39 mouse cellular contexts compared by ENCODE assay signal in genomic region chr15:75265863-75266262, GRCm38 (mm10). TPM values are rescaled to one million over a fixed set of nuclear protein-coding genes. Genes with fewer than 3 reads are reported as not detected.
A peak's percentile ranks its signal among the peaks of the same experiment; 100 is the strongest.
DNase-seq lines count a peak whose midpoint lies in the region; ATAC-seq and TF ChIP-seq lines count a peak whose summit lies in the region.
"Had no signal": no experiment of that assay in that cellular context is flagged by ENCODE, and none has a peak within 500 bp of the region (broad histone marks: within the 10 kb centered on the region; RNA-seq: fewer than 3 reads in every experiment).

No protein-coding gene starts in this region.

- H3K4me3 ChIP-seq in kidney, adult 2 months (ENCODE audit: insufficient read depth, low read depth, low read length): no peak overlapping the region
- no peak overlapping the region for H3K4me3 ChIP-seq in liver, embryonic 14.5 days (ENCODE audit: insufficient read depth in 1 of 2, low read depth in 2 of 2, low read length in 2 of 2)
- H3K4me3 ChIP-seq in liver, embryonic 12.5 days: no peak overlapping the region
- no peak overlapping the region for H3K4me3 ChIP-seq in CH12.LX (replicated peaks in 1 of 3; ENCODE audit: low read depth in 2 of 3, low read length in 2 of 3, poor library complexity in 1 of 3)
- H3K4me3 ChIP-seq in stomach, postnatal 0 days (ENCODE audit: low read depth, low read length): no peak overlapping the region
- no peak overlapping the region for H3K4me3 ChIP-seq in hindbrain, embryonic 16.5 days (ENCODE audit: low read length)
- H3K4me3 ChIP-seq: embryonic facial prominence, embryonic 12.5 days; forebrain, embryonic 15.5 days; heart, adult 2 months; heart, embryonic 15.5 days; limb, embryonic 10.5 days; limb, embryonic 15.5 days; midbrain, embryonic 10.5 days; midbrain, embryonic 15.5 days; neural tube, embryonic 15.5 days had no signal

- no peak overlapping the region for H3K9ac ChIP-seq in liver, embryonic 14.5 days (replicated peaks)
- H3K9ac ChIP-seq in liver, embryonic 12.5 days: no peak overlapping the region
- no peak overlapping the region for H3K9ac ChIP-seq in CH12.LX (ENCODE audit: insufficient read depth, low read depth)
- no peak overlapping the region for H3K9ac ChIP-seq in stomach, postnatal 0 days (ENCODE audit: low read length)
- no peak overlapping the region for H3K9ac ChIP-seq in hindbrain, embryonic 16.5 days (ENCODE audit: low read depth, low read length)
- H3K9ac ChIP-seq: embryonic facial prominence, embryonic 12.5 days; forebrain, embryonic 15.5 days; heart, embryonic 15.5 days; limb, embryonic 15.5 days; midbrain, embryonic 15.5 days; neural tube, embryonic 15.5 days had no signal

- no peaks in the 10 kb centered on the region for H3K79me2 ChIP-seq in CH12.LX (replicated peaks; ENCODE audit: control insufficient read depth, extremely low read depth, insufficient read depth, poor library complexity, severe bottlenecking)

- H3K27ac ChIP-seq in kidney, adult 2 months (ENCODE audit: insufficient read depth, low read depth, low read length): no peak overlapping the region
- H3K27ac ChIP-seq in liver, embryonic 14.5 days: no peak overlapping the region
- H3K27ac ChIP-seq in liver, embryonic 12.5 days: no peak overlapping the region
- no peak overlapping the region for H3K27ac ChIP-seq in CH12.LX (ENCODE audit: insufficient read depth, low read depth)
- H3K27ac ChIP-seq in stomach, postnatal 0 days (replicated peaks): no peak overlapping the region
- H3K27ac ChIP-seq in hindbrain, embryonic 16.5 days (ENCODE audit: low read depth, low read length): no peak overlapping the region
- H3K27ac ChIP-seq: embryonic facial prominence, embryonic 12.5 days; forebrain, embryonic 15.5 days; heart, adult 2 months; heart, embryonic 15.5 days; hindbrain, postnatal 0 days; limb, embryonic 10.5 days; limb, embryonic 15.5 days; midbrain, embryonic 10.5 days; midbrain, embryonic 15.5 days; neural tube, embryonic 15.5 days had no signal

- dilution Hi-C loops in CH12.LX (cut with MboI; ENCODE audit: extremely low pct_ligation_motif_present, extremely low pct_unique_long_range_greater_than_20kb, low sequenced_read_pairs): no loop called here

- in situ Hi-C loops in CH12.LX (cut with MboI; ENCODE audit: low pct_ligation_motif_present, low pct_unique_long_range_greater_than_20kb, low sequenced_read_pairs): no loop called here

- no peaks in the 10 kb centered on the region for H3K9me3 ChIP-seq in liver, embryonic 14.5 days (ENCODE audit: control insufficient read depth, low read length)
- H3K9me3 ChIP-seq in liver, embryonic 12.5 days (replicated peaks): no peaks in the 10 kb centered on the region
- no peaks in the 10 kb centered on the region for H3K9me3 ChIP-seq in CH12.LX (replicated peaks; ENCODE audit: low read length)
- H3K9me3 ChIP-seq in stomach, postnatal 0 days (ENCODE audit: control insufficient read depth, low read length): no peaks in the 10 kb centered on the region
- no peaks in the 10 kb centered on the region for H3K9me3 ChIP-seq in hindbrain, embryonic 16.5 days (ENCODE audit: control insufficient read depth, low read length)
- H3K9me3 ChIP-seq: embryonic facial prominence, embryonic 12.5 days; forebrain, embryonic 15.5 days; heart, embryonic 15.5 days; limb, embryonic 10.5 days; limb, embryonic 15.5 days; midbrain, embryonic 15.5 days; neural tube, embryonic 15.5 days had no signal

- TF ChIP-seq EP300 in liver, embryonic 14.5 days (IDR thresholded peaks at IDR 0.05; ENCODE audit: low read depth): no peak
- no peak for TF ChIP-seq EP300 in CH12.LX (IDR thresholded peaks at IDR 0.05; ENCODE audit: low read length)
- TF ChIP-seq EP300 in stomach, postnatal 0 days (optimal IDR thresholded peaks at IDR 0.05): no peak

- peak; percentile 30 for DNase-seq in kidney, adult 2 months
- no peak for DNase-seq in kidney, postnatal 10 days
- no peak for DNase-seq in liver, embryonic 14.5 days (ENCODE audit: low read depth in 3 of 3, low spot score in 3 of 3)
- peak; percentile 6 for DNase-seq in CH12.LX (ENCODE audit: extremely low read depth)
- no peak for DNase-seq in stomach, postnatal 0 days (ENCODE audit: low spot score)
- DNase-seq: adrenal gland, postnatal 25 days; cerebellum, adult 11-12 months; cerebellum, adult 9-11 months; embryo, embryonic 11 days; gastrocnemius, postnatal 36 days; heart, adult 2 months; kidney, postnatal 14 days; layer of hippocampus, postnatal 36 days; lung, adult 2 months; lung, postnatal 14 days; retina, postnatal 1 day; right cerebral cortex, postnatal 14 days had no signal

- TF ChIP-seq RAD21 in CH12.LX (IDR thresholded peaks at IDR 0.05; ENCODE audit: low read depth, low read length): peak; percentile 54

- peak; percentile 33; the same call in 1 of the 2 replicates for TF ChIP-seq CTCF in kidney, adult 2 months (conservative IDR thresholded peaks at IDR 0.05; ENCODE audit: insufficient read depth, insufficient read length, low read depth, low read length)
- TF ChIP-seq CTCF in liver, embryonic 14.5 days (IDR thresholded peaks at IDR 0.05; ENCODE audit: low read depth): peak; percentile 17; the same call in 1 of the 2 replicates
- TF ChIP-seq CTCF in CH12.LX (conservative IDR thresholded peaks at IDR 0.05 in 1 of 2, IDR thresholded peaks at IDR 0.05 in 1 of 2; ENCODE audit: low read depth in 2 of 2, low read length in 2 of 2): peak in 1 of 2 experiments; percentile 62; a peak in 2 of 4 replicates
- peak; percentile 28 for TF ChIP-seq CTCF in stomach, postnatal 0 days (IDR thresholded peaks at IDR 0.05; ENCODE audit: low read depth)

- H3K4me2 ChIP-seq in liver, embryonic 14.5 days (ENCODE audit: low read depth): no peak overlapping the region
- H3K4me2 ChIP-seq in liver, embryonic 12.5 days: no peak overlapping the region
- no peak overlapping the region for H3K4me2 ChIP-seq in CH12.LX (ENCODE audit: insufficient read depth, low read depth, poor library complexity, severe bottlenecking)
- H3K4me2 ChIP-seq in stomach, postnatal 0 days (replicated peaks; ENCODE audit: low read depth): no peak overlapping the region
- H3K4me2 ChIP-seq in hindbrain, embryonic 16.5 days (ENCODE audit: low read length): no peak overlapping the region
- H3K4me2 ChIP-seq: embryonic facial prominence, embryonic 12.5 days; forebrain, embryonic 15.5 days; heart, embryonic 15.5 days; limb, embryonic 15.5 days; midbrain, embryonic 15.5 days; neural tube, embryonic 15.5 days had no signal

- no peak for TF ChIP-seq POLR2A in kidney, adult 2 months (IDR thresholded peaks at IDR 0.05; ENCODE audit: low read depth, low read length)
- no peak for TF ChIP-seq POLR2A in CH12.LX (IDR thresholded peaks at IDR 0.05; ENCODE audit: low read depth, low read length)

- H3K4me1 ChIP-seq in kidney, adult 2 months (ENCODE audit: control insufficient read depth, insufficient read depth, low read length): peaks cover 5% of the 10 kb centered on the region; the same call in 1 of the 2 replicates
- H3K4me1 ChIP-seq in liver, embryonic 14.5 days (replicated peaks; ENCODE audit: control insufficient read depth in 2 of 2, insufficient read depth in 2 of 2, low read length in 1 of 2): no peaks in the 10 kb centered on the region
- H3K4me1 ChIP-seq in liver, embryonic 12.5 days: no peaks in the 10 kb centered on the region
- peaks cover 0 to 4% of the 10 kb centered on the region in 2 experiments; a peak in 1 of 4 replicates for H3K4me1 ChIP-seq in CH12.LX (ENCODE audit: control insufficient read depth in 1 of 2, insufficient read depth in 2 of 2)
- H3K4me1 ChIP-seq in stomach, postnatal 0 days (replicated peaks; ENCODE audit: control insufficient read depth, insufficient read depth): no peaks in the 10 kb centered on the region
- no peaks in the 10 kb centered on the region for H3K4me1 ChIP-seq in hindbrain, embryonic 16.5 days (ENCODE audit: control insufficient read depth, insufficient read depth, low read depth, low read length)
- H3K4me1 ChIP-seq: embryonic facial prominence, embryonic 12.5 days; forebrain, embryonic 15.5 days; heart, embryonic 15.5 days; limb, embryonic 10.5 days; limb, embryonic 15.5 days; midbrain, embryonic 10.5 days; midbrain, embryonic 15.5 days; neural tube, embryonic 15.5 days had no signal

- H3K36me3 ChIP-seq in kidney, adult 2 months (ENCODE audit: control insufficient read depth, insufficient read depth, low read length): no peaks in the 10 kb centered on the region
- no peaks in the 10 kb centered on the region for H3K36me3 ChIP-seq in liver, embryonic 14.5 days (replicated peaks; ENCODE audit: control insufficient read depth, insufficient read depth, low read depth)
- H3K36me3 ChIP-seq in liver, embryonic 12.5 days: no peaks in the 10 kb centered on the region
- no peaks in the 10 kb centered on the region for H3K36me3 ChIP-seq in CH12.LX (replicated peaks in 1 of 2; ENCODE audit: control insufficient read depth in 1 of 2, insufficient read depth in 1 of 2, low read length in 1 of 2)
- no peaks in the 10 kb centered on the region for H3K36me3 ChIP-seq in stomach, postnatal 0 days (ENCODE audit: control insufficient read depth, insufficient read depth, low read length)
- H3K36me3 ChIP-seq in hindbrain, embryonic 16.5 days (ENCODE audit: control insufficient read depth, insufficient read depth, low read length): no peaks in the 10 kb centered on the region
- H3K36me3 ChIP-seq: embryonic facial prominence, embryonic 12.5 days; forebrain, embryonic 15.5 days; heart, embryonic 15.5 days; limb, embryonic 10.5 days; limb, embryonic 15.5 days; midbrain, embryonic 10.5 days; midbrain, embryonic 15.5 days; neural tube, embryonic 15.5 days had no signal

- no peaks in the 10 kb centered on the region for H3K27me3 ChIP-seq in kidney, adult 2 months (replicated peaks; ENCODE audit: control insufficient read depth, insufficient read depth, low read length)
- H3K27me3 ChIP-seq in liver, embryonic 14.5 days (ENCODE audit: control insufficient read depth, insufficient read depth, low read length): no peaks in the 10 kb centered on the region
- H3K27me3 ChIP-seq in liver, embryonic 12.5 days (replicated peaks): no peaks in the 10 kb centered on the region
- peaks cover 2% of the 10 kb centered on the region for H3K27me3 ChIP-seq in CH12.LX (replicated peaks)
- no peaks in the 10 kb centered on the region for H3K27me3 ChIP-seq in stomach, postnatal 0 days (ENCODE audit: control insufficient read depth, insufficient read depth, low read length)
- no peaks in the 10 kb centered on the region for H3K27me3 ChIP-seq in hindbrain, embryonic 16.5 days (replicated peaks; ENCODE audit: control insufficient read depth, insufficient read depth, low read length)
- H3K27me3 ChIP-seq: embryonic facial prominence, embryonic 12.5 days; forebrain, embryonic 15.5 days; heart, embryonic 15.5 days; limb, embryonic 15.5 days; midbrain, embryonic 15.5 days; neural tube, embryonic 15.5 days had no signal

- ATAC-seq in liver, embryonic 14.5 days (ENCODE audit: insufficient read depth): no peak
- no peak for ATAC-seq in liver, embryonic 12.5 days
- no peak for ATAC-seq in stomach, postnatal 0 days (ENCODE audit: low FRiP score, low TSS enrichment)
- no peak for ATAC-seq in hindbrain, embryonic 16.5 days
- ATAC-seq: forebrain, embryonic 15.5 days; hindbrain, postnatal 0 days; intestine, embryonic 16.5 days; midbrain, embryonic 15.5 days had no signal

RNA-seq across cellular contexts. Expression of gene Ly6f, which starts 2.4 kb away (rescaled TPM):
- polyA plus RNA-seq in kidney, adult 2 months (2012; rRNA removed): 3.1 and 3.3 TPM in 2 replicates
- polyA plus RNA-seq in liver, embryonic 14.5 days (2012; rRNA removed): 0.05 TPM in 1 of 2 replicates, not detected in the other
- polyA plus RNA-seq in liver, embryonic 14.5 days (2014; fragmentation: Nextera tagmentation; extraction: Ambion mirVana): not detected in 2 replicates
- polyA plus RNA-seq in liver, embryonic 12.5 days (2016; fragmentation: Nextera tagmentation; extraction: Ambion mirVana): 0.15 and 0.17 TPM in 2 replicates
- total RNA-seq in CH12.LX (2012; rRNA removed) (not detected in 2 replicates), CH12.LX (2014; rRNA removed) (not detected in 2 replicates)
- not detected in 2 replicates for polyA plus RNA-seq in CH12.LX (2012; ENCODE audit: insufficient read length, low read depth)
- not detected in 2 replicates for polyA plus RNA-seq in stomach, postnatal 0 days (2015; fragmentation: Nextera tagmentation; extraction: Ambion mirVana)
- polyA plus RNA-seq in hindbrain, embryonic 16.5 days (2015; fragmentation: Nextera tagmentation; extraction: Ambion mirVana): not detected in 2 replicates
- total RNA-seq: adrenal gland, adult 18-20 months; adrenal gland, postnatal 25 days; gastrocnemius, adult 18-20 months; gastrocnemius, postnatal 36 days; heart, adult 2 months; heart, postnatal 25 days; hindbrain, postnatal 0 days; layer of hippocampus, postnatal 36 days; megakaryocyte progenitor cell, adult 5-6 weeks; MEL had no signal
- polyA plus RNA-seq: embryonic facial prominence, embryonic 12.5 days; forebrain, embryonic 15.5 days; frontal cortex, adult 2 months; heart, adult 2 months; heart, embryonic 15.5 days; hindbrain, embryonic 11.5 days; hindbrain, postnatal 0 days; limb, embryonic 15.5 days; lung, adult 2 months; midbrain, embryonic 10.5 days; midbrain, embryonic 15.5 days; neural tube, embryonic 15.5 days; small intestine, adult 2 months; stomach, embryonic 14.5 days; urinary bladder, adult 2 months had no signal

RNA-seq across cellular contexts. Expression of gene BC025446, which starts 49.7 kb away (rescaled TPM):
- 45.0 and 46.9 TPM in 2 replicates for polyA plus RNA-seq in kidney, adult 2 months (2012; rRNA removed)
- polyA plus RNA-seq in liver, embryonic 14.5 days (2012; rRNA removed): 2.9 and 3.0 TPM in 2 replicates
- 3.9 and 5.7 TPM in 2 replicates for polyA plus RNA-seq in liver, embryonic 14.5 days (2014; fragmentation: Nextera tagmentation; extraction: Ambion mirVana)
- 0.72 and 1.0 TPM in 2 replicates for polyA plus RNA-seq in liver, embryonic 12.5 days (2016; fragmentation: Nextera tagmentation; extraction: Ambion mirVana)
- total RNA-seq in CH12.LX (2012; rRNA removed) (not detected in 2 replicates), CH12.LX (2014; rRNA removed) (not detected in 2 replicates)
- polyA plus RNA-seq in CH12.LX (2012; ENCODE audit: insufficient read length, low read depth): not detected in 2 replicates
- polyA plus RNA-seq in stomach, postnatal 0 days (2015; fragmentation: Nextera tagmentation; extraction: Ambion mirVana): 0.44 and 0.65 TPM in 2 replicates
- not detected in 2 replicates for polyA plus RNA-seq in hindbrain, embryonic 16.5 days (2015; fragmentation: Nextera tagmentation; extraction: Ambion mirVana)
- total RNA-seq: adrenal gland, adult 18-20 months; adrenal gland, postnatal 25 days; gastrocnemius, adult 18-20 months; gastrocnemius, postnatal 36 days; heart, adult 2 months; heart, postnatal 25 days; hindbrain, postnatal 0 days; layer of hippocampus, postnatal 36 days; megakaryocyte progenitor cell, adult 5-6 weeks; MEL had no signal
- polyA plus RNA-seq: embryonic facial prominence, embryonic 12.5 days; forebrain, embryonic 15.5 days; frontal cortex, adult 2 months; heart, adult 2 months; heart, embryonic 15.5 days; hindbrain, embryonic 11.5 days; hindbrain, postnatal 0 days; limb, embryonic 10.5 days; limb, embryonic 15.5 days; midbrain, embryonic 10.5 days; midbrain, embryonic 15.5 days; neural tube, embryonic 15.5 days had no signal

Comparison
In these comparisons a context has a peak if more than half of its experiments do, and no peak if none do; other contexts are left out.
1. DNase-seq: peak in kidney, adult 2 months (single experiment) and CH12.LX (single experiment); none in kidney, postnatal 10 days (single experiment), liver, embryonic 14.5 days (0 of 3) and stomach, postnatal 0 days (single experiment).